Mouse (Mus musculus) adrenal gland, postnatal 10 days (tissue): ENCODE results near the gene Rnaset2b. TPM values are rescaled to one million over a fixed set of nuclear protein-coding genes. Genes with fewer than 3 reads are reported as not detected.
"Not testable (repeated sequence)": the region's sequence is repeated elsewhere in the genome, so short reads cannot be mapped to it uniquely, and the experiment has no call there.

Experiments
- DNase-seq: peaks from one replicate; pipeline ENCODE4 v3.0.0; 2021; ENCODE audit warnings: mixed read lengths
- total RNA-seq, 2 experiments: library from RNA; stranded (reverse); gene quantifications; 2 replicates each; pipeline ENCODE4 v1.2.3; 2021

Gene Rnaset2b
- total RNA-seq, 2 experiments from 2014 or later = 295 to 316 TPM

GRCm38 (mm10) chr17:6980144-6980543 is 9.7 kb downstream of the Rnaset2b start:
- DNase-seq = not testable (repeated sequence)

- not testable (repeated sequence) for DNase-seq
Measured at GRCm38 (mm10) chr17:6986118-6986517, 15.7 kb downstream of the Rnaset2b start.

GRCm38 (mm10) chr17:6995504-6995903 is 25.1 kb downstream of the Rnaset2b start:
- DNase-seq = not testable (repeated sequence)

GRCm38 (mm10) chr17:6996826-6997225 is 26.4 kb downstream of the Rnaset2b start:
- not testable (repeated sequence) for DNase-seq

GRCm38 (mm10) chr17:6997778-6998490 is 27.5 kb downstream of the Rnaset2b start:
- not testable (repeated sequence) for DNase-seq

- DNase-seq = not testable (repeated sequence)
Measured at GRCm38 (mm10) chr17:7001790-7002585, 31.6 kb downstream of the Rnaset2b start.

- DNase-seq = not testable (repeated sequence)
Measured at GRCm38 (mm10) chr17:7003392-7003791, 33.0 kb downstream of the Rnaset2b start.

GRCm38 (mm10) chr17:7005646-7006045 is 35.2 kb downstream of the Rnaset2b start:
- DNase-seq = not testable (repeated sequence)

- DNase-seq = not testable (repeated sequence)
Measured at GRCm38 (mm10) chr17:7008885-7009284, 38.5 kb downstream of the Rnaset2b start.

GRCm38 (mm10) chr17:7009440-7009839 is 39.0 kb downstream of the Rnaset2b start:
- DNase-seq = not testable (repeated sequence)

GRCm38 (mm10) chr17:7009901-7010300 is 39.5 kb downstream of the Rnaset2b start:
- DNase-seq = not testable (repeated sequence)

GRCm38 (mm10) chr17:7014190-7014589 is 43.8 kb downstream of the Rnaset2b start:
- not testable (repeated sequence) for DNase-seq

- not testable (repeated sequence) for DNase-seq
Measured at GRCm38 (mm10) chr17:7025257-7025656, 54.8 kb downstream of the Rnaset2b start, which contains the start of gene Gm1604a. Gm1604a (plus strand) TSS chr17:7025568.

- not testable (repeated sequence) for DNase-seq
Measured at GRCm38 (mm10) chr17:7025764-7026346, 55.4 kb downstream of the Rnaset2b start.

GRCm38 (mm10) chr17:7030204-7030603 is 59.8 kb downstream of the Rnaset2b start:
- not testable (repeated sequence) for DNase-seq

GRCm38 (mm10) chr17:7030622-7031174 is 60.3 kb downstream of the Rnaset2b start:
- not testable (repeated sequence) for DNase-seq

- not testable (repeated sequence) for DNase-seq
Measured at GRCm38 (mm10) chr17:7033192-7034166, 63.0 kb downstream of the Rnaset2b start.
